Mouse (Mus musculus): Measurements from ENCODE around the gene Gm10643.

GRCm38 (mm10) chr8:84089277-84089676 is 24.3 kb upstream of the Gm10643 start:
- TF ChIP-seq CTCF (IDR thresholded peaks at IDR 0.05; ENCODE audit: borderline replicate concordance, extremely low read depth, insufficient read depth, insufficient read length), result no peak
- TF ChIP-seq POLR2A (IDR thresholded peaks at IDR 0.05; ENCODE audit: borderline replicate concordance, extremely low read depth, insufficient read depth, insufficient read length, poor library complexity, severe bottlenecking), result no peak
